Mouse (Mus musculus): ENCODE results near the gene Osm.

The Osm gene

DNA sequence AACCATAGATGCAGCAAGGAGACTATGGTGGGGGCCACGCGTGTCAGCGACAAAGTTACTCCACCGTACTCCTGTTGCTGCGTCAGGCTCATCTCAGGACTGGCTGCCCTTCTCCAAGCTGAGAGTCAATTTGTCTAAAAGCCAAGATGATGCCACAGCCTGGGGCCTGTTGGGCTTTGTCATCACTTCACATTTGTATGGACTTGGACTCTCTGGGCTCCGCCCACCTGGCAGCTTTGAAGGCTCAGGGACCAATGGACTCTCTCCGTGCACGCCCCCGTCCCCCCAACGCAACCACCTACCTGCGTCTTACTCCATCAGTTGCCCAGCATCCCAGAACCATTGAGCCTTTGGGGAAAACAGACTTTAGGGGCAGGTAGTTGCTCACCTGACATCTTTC is 35.3 kb downstream of the Osm start:
- no peak for DNase-seq

DNA sequence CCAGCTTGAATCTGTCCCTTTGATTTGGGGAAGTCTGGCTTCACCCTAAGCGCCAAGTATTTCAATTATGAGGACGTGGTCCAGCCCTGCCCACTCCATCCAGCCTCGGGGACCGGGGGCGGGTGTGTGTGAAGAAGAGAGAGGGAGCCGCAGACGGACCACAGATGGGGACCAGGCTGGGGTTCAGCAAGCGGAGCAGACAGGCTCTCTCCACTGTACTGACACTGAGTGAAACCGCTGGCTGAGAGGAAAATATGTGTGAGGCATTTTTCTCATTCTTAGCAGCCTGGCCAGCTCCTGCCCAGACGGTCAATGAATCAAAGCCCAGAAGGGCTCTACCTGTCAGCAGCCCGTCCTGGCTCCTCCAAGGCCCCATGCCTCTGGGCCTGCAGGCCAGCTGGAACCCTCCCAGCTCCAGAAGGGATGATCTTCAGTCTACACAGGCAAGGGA is 40.2 kb downstream of the Osm start:
- peak; percentile 65 to 86 for DNase-seq

DNA sequence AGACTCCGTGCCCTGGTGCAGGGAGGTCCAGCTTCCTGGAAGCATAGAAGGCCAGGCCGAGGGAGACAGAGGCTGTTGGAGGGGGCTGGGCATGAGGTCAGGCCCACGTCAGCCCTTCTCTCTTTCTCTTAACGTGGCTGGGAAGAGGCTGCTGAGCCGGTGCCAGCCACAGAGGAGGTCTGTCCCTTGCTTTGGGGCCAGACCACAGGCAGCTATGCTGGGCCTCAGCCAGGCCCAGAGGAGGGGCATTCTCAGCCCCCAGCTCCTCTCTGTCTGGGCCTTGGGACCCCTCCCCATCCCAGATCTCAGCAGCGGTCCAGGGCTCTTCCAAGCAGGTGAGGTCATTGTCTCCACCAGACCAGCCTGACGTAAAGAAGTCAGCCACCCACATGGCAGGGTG is 43.7 kb downstream of the Osm start:
- no peak for DNase-seq

DNA sequence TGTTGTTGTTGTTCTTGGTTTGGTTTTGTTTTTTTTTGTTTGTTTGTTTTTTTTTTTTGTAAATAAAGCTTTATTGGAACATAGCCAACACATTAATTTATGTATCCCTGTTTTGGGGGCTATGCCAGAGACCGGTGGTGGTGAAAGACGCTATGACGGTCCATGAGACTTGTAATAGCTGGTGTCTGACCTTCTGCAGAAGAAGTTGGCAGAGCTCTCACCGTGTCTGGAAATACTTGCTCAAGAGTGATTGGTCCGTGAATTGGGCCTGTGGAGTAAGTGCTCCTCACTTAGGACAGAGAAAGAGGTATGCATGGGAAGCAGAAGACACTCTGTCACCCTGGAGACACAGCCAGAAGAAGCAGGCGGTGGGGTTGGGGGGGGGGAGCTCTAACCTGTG is 45.6 kb downstream of the Osm start:
- no peak for DNase-seq

DNA sequence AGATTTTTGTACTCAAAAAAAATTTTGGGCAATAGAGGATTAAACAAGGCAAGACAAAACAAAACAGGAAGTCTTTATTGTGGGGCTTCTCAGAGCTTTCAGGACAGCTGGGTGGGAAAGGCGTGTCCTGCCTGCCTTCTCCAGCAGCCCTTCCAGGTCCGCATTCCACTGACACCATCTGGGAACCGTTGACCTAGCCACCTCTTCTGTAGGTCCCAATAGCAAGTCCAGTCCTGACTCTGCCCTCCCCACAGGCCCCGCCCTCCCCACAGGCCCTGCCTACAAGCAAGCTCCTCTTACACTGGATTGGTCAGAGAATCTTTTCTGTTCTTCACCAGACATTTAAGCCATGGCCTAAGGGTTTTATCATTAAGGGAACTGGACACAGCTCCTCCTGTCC is 47.4 kb downstream of the Osm start:
- peak; percentile 35 to 77 for DNase-seq

DNA sequence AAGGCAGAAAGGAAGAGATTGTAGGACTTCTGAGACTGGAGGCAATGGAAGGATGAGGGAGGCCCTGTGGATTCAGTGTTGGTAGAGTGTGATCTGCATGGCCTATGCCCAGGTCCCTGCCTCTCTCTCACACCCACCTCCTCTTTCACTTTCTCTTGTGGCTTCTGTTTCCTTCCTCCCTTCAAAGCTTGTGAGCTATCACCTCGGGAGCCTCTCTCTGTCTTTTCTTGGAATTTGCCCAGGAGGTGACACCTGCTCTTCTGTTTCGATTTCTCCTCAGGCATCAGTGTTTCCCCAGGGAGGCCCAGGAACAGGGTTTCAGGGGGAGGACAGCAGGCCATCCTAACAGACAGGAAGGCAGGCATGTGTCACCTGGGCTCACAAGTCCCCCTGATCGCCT is 53.1 kb downstream of the Osm start:
- no peak for DNase-seq

Measured in lung, postnatal 4 days (tissue).